Mouse (Mus musculus) erythroid progenitor cell, adult 5-6 weeks (primary cell): ENCODE measurements around the gene Etv6. TPM values are rescaled to one million over a fixed set of nuclear protein-coding genes. Genes with fewer than 3 reads are reported as not detected.

Experiments
- ATAC-seq: replicated peaks from 2 replicates; pipeline ENCODE4 v1.8.0; 2016; ENCODE audit warnings: moderate number of reproducible peaks, mild to moderate bottlenecking, moderate TSS enrichment, inconsistent platforms; ENCODE audit not compliant: poor library complexity, low FRiP score, severe bottlenecking
- total RNA-seq, 2 experiments: library from RNA; stranded (forward) in 1 of 2; stranded (reverse) in 1 of 2; fragments of 150-400 nt in 1 of 2; fragments of 186-747, 209-891 nt in 1 of 2; gene quantifications; 2 replicates each; pipeline versions ENCODE4 v1.2.3 to v1.2.4; 2015 to 2017; ENCODE audit warnings: low replicate concordance in 2 of 2

Gene Etv6
- total RNA-seq, 2 experiments from 2014 or later: 4.5 to 19.3 TPM

DNA sequence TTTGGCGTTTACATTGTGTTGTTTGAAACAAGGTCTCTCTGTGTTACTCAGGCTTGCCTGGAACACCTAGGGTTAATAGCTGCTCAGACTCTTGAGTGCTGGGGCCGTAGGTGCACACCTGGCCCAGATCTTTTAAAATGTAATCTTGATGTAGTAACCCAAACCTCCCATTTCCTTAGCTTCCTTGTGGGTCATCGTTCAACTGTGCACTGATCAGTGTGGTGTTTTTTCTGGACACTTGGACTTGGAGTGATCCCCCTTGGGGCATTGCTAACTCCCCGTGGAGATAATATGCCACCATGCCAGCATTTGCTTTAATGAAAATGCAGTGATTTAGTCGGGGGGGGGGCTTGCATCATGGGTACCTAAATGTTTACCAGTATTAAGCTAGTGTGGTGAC is 153.7 kb downstream of the Etv6 start:
- ATAC-seq: no peak

GRCm38 (mm10) chr6:134189575-134190132 is 154.2 kb downstream of the Etv6 start:
- no peak for ATAC-seq

- no peak for ATAC-seq
Measured at GRCm38 (mm10) chr6:134190597-134191278, 155.2 kb downstream of the Etv6 start.

GRCm38 (mm10) chr6:134192710-134193109 is 157.2 kb downstream of the Etv6 start:
- ATAC-seq: no peak

GRCm38 (mm10) chr6:134199895-134200294 is 164.4 kb downstream of the Etv6 start:
- ATAC-seq: no peak

DNA sequence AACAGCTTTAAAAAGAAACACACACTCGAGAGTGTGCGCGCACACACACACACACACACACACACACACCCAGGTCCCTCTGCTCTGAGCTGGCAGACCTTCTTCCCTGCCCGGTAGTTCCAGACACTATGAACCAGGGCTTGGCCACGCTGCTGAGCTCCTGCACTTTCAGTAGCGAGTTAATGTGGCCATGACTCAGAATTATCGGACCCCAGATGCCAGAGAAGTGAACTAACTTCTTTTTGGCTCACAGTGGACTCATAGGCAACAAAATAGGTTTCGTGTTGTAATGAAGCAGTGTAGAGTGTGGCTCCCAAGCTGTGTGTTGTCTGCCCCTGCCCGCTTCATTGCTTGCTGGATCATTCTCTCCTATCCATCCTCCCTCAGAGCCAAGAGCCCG is 165.1 kb downstream of the Etv6 start:
- ATAC-seq: no peak

DNA sequence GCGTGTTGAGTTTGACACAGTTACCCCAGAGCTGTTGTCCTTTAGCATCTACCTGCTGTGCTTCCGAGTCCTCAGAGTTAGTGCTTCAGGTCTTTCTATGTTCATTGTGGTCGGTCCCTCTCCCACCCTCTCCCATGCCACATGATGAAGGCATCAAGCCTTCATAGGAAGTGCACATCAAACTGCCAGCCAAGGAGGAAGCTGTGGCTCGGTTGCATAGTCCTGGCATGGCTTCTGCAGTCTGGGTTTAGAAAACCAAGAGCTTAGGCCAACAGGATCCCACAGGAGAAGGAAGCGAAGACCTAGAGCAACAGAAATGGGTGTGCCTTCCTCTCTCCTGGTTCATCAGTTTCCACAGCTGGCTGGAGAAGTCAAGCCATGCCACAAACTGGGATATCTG is 166.7 kb downstream of the Etv6 start:
- ATAC-seq: no peak

GRCm38 (mm10) chr6:134205163-134205562 is 169.7 kb downstream of the Etv6 start:
- no peak for ATAC-seq

GRCm38 (mm10) chr6:134205726-134206125 is 170.2 kb downstream of the Etv6 start:
- ATAC-seq: no peak

DNA sequence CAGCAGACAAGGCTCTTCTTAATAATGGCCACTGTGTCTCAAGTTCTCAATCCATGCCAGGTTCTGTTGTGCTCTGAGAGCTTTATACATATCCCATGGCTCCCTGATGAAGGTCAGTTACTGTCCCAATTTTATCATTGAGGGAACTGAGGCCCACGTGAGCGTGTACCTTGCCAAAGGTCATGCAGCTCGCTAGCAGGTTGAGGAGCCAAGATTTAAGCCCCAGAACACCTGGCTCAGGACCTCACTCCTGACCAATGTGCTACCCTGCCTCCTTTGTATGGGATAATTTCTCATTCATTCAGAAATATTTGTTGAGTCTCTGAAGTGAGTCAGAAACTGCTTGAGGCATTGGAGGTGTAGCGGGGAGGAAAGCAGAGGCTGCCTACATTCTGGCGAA is 170.8 kb downstream of the Etv6 start:
- ATAC-seq: no peak

DNA sequence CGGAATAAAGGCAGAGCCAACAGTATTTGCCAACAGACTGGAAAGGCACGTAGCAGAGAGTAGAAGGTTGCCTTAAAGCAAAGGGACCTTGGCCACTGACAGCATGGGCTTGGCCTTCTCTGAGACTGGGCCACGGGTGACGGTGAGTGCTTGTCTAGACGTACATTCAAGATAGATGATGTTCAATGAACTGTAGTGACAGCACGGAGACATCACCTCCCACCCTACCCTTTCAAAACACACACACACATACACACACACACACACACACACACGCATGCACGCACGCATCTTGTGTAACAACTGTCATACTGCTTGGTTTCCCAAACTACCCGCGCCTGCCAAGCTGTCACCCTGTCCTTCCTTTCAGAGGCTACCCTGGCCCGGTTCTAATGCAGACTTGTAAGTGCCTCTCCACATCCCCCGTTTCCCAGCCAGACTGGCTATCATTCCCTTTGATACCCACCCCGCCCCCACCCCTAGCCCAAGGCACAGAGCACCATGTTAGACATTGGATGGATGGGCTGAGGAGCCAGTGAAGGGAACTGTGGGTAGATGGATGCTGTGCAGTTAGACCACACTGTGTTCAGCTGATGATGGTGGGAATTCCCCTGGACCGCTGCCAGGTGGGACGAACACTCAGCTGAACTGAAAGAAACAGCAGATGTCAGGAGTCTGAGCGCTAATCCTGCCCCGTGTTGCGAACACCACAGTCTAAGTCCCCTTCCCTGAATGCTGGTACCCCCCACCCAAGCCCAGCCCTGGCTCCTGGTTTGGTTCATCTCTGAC is 172.1 kb downstream of the Etv6 start:
- ATAC-seq: no peak

DNA sequence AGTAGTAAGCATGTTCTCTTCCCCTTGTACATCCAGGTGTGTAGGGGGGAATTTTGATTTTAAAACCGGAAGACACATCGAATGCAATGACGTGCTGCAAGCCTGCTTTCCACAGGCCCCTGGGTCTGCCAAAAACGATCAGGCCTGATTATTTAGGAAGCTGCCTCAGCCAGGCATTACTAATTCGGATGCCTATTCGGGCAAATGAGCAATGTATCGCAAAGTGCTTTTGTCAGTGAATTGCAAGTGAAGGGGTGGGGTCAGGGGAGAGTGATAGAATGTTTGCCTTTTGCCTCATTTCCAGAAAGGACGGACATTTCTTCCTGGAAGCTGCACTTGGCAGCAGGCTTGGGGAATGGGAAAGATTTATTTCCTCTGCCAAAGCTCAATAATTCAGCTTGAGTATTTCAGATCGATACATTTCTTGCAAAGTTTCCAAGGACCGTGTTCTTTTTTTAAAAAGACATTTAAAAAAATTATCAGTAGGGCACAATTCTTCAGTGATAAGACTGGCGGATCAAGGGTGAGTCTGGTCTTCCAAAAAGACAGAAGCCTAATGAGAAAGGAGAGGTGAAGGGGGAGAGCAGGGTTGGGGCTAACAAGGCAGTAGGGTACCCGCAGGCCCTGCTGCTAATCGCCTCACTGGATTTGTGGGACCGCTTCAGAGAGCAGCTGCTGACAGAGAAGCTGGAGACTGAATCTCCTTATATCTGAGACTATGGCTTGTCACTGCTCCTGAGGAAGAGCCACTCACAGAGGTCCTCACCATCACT is 172.9 kb downstream of the Etv6 start:
- ATAC-seq: no peak

GRCm38 (mm10) chr6:134210675-134211457 is 175.4 kb downstream of the Etv6 start:
- no peak for ATAC-seq

DNA sequence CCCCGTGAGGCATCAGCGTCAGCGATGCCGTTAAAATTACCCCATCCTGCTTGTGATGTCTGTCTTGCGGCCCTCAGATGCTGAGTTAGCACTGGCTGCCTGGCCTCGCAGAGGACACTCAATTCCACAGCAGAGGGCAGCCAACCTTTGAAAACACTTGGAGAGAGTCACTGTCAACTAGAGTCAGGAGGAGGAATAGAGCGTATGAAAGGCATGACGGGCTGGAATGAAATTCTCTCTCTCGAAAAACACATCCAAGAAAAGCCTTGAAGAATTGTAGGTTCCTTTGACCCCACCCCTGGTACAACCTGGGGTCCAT is 175.9 kb downstream of the Etv6 start:
- no peak for ATAC-seq

DNA sequence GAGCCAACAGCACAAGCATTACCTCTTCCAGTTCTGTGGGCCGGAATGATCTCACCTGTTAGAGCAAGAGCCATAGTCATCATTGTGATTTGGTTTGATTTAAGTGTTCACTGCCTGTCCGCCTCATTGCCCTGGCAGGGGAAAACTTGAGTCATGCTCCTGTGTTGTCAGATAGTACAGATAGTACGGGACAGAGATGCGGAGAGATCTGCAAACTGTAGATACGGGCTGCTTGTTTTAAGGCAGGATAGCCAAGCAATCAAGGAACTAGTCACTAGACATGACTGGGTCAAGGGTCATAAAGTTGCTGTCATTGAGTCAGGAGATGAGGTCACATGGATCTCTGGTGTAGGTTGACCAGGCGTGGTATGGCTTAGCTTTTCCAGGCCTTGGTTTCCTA is 182.2 kb downstream of the Etv6 start:
- no peak for ATAC-seq

DNA sequence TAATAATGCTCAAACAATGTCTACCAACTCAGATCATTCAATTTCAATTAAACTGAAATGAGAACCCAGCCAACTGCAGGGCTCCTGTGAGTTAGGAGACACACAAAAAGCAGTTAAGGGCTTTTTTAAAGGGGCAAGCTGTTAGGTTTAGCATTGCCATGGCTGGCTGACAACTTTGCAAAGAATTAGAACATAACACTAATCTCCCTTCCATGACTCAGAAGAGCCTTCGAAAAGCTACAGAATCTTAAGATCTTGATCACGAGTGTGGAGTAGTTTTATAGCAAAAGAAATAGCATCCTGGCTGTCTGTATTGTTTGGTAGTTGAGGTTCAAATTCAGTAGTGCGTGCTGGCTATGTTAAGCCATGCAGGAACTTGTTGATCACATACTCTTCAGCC is 182.9 kb downstream of the Etv6 start:
- ATAC-seq: no peak

GRCm38 (mm10) chr6:134219358-134219757 is 183.9 kb downstream of the Etv6 start:
- ATAC-seq: no peak

DNA sequence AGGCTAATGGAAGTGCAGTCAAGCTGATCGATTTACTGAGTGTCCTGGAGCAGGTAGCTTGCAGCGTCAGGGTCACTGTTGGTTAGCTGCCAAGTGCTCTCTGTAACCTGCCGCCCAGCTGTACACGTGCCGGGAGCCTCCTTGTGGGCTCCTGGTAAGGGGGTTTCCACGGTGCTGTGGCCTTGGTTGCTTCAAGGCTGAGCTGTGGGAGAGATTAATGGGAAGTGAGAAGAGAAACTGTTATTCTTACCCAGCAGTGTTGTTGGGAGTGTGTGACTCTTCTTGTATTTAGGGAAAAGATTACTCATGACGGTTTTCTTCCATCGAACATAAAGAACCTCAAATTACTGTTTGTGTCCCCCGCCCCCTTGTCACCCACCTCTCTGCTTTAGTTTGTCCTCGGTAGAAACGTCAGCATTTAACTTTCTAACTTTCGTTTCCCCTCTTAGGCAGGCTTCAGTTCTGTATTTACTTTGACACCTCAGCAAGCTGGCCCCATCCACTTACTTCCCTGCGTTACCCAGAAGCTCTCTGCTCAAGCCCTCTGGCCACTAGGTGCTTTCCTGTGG is 184.8 kb downstream of the Etv6 start:
- 0 out of 2 replicates have a peak, but pooled peaks have one; percentile 21 for ATAC-seq

DNA sequence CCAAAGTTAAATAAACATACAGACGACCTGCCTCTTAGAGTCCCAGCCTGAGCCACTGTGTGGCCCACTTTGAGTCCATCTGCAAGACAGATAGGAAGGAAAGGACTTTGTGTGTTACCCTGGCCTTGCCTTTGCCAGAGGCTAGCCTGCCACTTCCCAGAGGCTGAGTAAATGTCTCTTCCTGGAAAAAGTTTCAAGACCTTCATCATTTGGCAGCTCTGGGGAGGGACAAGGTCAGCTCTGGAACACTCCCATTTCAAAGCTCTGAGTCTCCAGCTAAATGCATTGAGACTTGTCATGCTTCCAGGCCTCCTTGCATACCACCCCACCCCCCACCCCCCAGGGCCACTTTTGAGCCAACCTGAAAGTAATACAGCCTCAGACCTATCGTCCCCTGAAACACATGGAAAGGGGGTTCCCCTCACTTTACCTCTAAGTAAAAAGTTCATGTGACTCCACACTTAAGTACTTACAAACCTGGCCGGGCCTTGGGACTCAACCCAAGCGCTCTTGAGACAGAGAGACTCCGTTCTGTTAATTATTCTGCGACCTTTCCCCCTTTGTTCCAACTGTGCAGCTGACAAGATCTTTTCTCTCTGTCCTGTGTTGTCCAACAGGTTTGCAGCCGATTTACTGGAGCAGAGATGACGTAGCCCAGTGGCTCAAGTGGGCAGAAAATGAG is 186.9 kb downstream of the Etv6 start:
- no peak for ATAC-seq
